Mouse (Mus musculus) kidney, postnatal 25 days (tissue): ENCODE measurements around the gene Spats2l.

Experiments
- DNase-seq, 2 experiments: peaks; one replicate each; pipeline ENCODE4 v3.0.0; 2021; ENCODE audit warnings: mixed read lengths in 2 of 2

Gene Spats2l

DNA sequence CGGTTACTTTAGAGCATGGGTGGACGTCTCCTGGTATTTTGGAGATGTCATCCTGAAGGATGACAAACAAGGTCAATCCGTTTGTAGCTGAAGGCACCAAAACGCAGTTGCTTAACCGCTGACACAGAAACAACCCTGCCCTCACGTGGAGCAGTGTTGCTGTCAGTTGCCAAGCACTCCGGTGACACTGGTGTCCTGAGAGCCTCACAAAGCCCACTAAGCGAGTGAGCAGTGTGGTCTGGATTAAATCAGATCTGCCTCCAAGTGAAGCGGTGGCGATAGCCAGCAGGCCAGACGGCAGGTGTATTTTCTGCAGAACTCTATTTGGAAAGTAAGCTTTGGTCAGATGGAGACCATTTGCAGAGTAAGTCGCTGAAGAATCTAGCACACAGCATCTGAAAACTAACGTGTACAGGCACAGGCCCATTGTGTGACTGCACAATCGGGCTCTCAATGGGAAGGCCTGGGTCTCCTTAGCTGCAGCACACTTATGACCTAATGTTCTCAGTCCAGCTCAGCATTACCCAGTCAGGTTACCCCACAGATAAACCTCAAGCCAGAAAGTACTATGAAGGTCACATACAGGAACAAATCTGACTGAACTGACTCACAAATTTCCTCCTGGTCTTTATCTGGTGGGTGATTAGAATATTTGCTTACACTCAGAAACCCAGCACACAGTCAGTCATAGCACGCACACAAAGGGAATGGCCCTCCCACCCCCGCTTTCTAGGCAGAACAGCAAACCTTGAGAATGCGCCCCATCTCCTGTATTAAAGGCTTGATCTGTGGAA is 51.2 kb downstream of the Spats2l start:
- DNase-seq: no peak

DNA sequence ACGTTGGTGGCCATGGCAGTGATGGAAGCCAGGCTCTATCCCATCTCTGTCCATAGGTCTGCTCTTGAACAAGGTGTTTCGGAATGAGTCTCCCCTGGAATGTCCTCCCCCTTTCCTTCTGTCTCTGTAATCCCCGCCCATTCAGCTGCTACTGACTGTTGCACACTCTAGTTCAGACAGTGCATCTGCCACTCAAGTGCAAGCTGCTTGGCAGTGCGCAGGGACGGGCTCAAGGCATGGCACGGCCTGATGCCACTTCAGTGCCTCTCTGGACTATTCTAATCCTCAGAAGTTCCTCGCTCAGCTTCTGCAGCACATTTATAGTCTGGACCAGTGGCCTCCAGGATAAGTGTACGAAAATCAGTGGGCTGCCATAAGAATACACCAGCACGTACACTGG is 52.3 kb downstream of the Spats2l start:
- DNase-seq: no peak

DNA sequence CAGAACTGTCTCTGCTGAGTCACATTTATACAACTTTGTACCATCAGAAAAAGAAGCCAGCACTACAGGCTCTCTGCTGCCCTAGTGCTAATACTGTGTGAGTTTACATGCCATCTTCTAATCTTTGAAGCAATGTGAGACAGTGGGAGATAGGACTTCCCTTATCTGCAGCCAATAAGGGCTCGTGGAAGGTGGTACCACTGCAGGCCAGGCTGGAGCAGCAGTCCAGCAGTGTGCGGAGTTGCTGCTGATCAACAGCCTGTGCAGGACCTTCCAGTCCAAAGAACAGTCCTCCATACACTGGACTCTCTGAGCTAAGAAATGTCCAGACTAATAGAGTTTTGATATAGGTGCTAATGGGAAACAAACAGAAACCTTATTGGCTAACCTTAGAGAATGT is 59.2 kb downstream of the Spats2l start:
- no peak for DNase-seq

DNA sequence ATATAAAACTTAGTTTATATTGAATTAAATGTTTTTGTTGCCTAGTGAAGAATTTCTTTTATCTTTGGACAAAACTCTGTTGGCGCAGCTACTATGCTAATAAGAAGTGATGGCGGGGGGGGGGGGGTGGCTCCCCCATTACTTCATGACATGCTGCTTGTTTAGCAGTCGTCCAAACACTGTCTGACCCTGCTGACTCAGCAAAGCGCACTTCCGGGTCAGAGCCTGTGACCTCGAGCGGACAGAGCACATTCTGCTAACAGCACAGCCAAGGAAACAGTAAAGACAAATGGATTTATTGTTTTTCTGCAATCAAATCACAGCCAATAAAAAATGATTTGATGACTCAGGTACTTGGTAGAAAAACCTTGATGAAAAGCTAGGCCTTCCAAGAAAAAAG is 61.2 kb downstream of the Spats2l start:
- DNase-seq: peak; percentile 47 to 70

DNA sequence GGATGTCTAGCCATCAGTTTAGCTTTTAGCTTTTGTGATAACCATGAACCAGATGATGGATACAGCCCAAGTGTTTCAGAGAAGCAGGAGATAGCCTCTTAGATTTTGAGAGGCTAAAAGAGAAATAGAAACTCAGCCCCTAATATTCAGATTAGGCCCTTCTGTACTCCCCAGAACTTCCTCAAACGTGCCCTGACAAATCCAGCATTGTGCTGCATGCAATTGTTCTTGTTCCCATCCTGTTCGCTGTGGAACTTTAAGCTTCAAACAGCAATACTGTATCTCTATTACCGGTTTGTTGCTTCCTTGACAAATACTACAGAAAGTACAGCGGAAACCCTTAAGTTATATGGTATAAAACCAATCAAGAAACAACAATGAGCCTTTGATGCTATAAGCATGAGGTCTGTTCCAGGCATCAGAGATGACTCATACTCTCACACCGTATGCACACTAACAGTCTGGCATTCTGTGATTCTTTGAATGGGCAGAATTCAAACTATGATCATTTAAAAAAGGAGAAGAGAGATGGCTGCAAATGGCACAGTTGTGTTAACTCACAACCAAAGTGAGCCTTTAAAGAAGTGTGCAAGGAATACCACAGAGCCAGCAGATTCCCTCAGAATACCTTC is 62.8 kb downstream of the Spats2l start:
- DNase-seq: no peak

DNA sequence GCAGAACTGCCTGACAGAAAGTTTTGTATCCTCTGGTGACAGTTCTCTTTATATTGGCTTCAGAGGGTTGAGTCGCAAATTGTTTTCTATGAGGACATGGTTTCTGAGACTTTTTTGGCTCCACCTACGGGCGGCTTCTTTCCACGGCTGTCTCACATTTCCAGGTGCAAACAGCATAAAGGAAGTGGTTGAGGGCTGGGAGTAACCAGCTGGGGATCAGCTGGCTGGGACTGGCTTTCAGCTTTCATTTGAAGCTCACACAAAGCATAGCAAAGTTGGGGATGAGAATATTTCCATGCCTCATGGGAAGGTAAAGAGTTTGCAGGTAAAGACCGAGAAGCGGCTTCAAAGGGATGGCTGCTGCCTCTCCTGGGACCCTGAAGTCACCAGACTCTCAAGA is 65.9 kb downstream of the Spats2l start:
- no peak for DNase-seq

DNA sequence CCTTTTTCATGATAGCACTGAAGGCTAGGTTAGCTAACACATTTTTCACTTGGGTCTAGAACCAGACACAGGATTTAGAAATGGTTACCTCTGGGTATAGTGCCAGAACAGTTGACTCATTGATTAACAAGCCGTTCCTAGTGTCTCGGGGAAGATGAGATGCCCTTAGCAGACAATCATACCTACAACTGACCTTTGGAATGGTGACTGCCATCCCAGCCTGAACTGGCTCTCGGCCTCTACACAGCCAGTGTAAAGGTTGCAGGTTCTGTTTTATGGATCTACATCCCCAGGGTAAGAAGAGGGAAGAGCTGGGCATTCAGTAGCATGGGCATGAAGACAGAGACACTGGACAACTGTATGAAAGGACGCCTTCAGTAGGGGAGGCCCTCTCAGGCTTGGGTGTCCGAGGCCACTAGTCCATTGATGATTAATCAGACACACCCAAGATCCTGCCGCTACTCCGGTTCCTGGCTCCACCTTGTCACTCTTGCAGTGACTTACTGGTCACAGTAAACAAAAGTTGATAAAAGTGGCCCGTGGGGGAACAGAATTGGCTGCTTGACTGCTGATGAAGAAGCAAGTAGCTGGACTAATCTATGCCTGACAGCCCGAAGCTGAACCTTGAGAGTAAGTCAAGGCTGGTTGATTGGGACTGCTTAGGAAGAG is 71.2 kb downstream of the Spats2l start:
- peak in 1 of 2 experiments; percentile 6 for DNase-seq

DNA sequence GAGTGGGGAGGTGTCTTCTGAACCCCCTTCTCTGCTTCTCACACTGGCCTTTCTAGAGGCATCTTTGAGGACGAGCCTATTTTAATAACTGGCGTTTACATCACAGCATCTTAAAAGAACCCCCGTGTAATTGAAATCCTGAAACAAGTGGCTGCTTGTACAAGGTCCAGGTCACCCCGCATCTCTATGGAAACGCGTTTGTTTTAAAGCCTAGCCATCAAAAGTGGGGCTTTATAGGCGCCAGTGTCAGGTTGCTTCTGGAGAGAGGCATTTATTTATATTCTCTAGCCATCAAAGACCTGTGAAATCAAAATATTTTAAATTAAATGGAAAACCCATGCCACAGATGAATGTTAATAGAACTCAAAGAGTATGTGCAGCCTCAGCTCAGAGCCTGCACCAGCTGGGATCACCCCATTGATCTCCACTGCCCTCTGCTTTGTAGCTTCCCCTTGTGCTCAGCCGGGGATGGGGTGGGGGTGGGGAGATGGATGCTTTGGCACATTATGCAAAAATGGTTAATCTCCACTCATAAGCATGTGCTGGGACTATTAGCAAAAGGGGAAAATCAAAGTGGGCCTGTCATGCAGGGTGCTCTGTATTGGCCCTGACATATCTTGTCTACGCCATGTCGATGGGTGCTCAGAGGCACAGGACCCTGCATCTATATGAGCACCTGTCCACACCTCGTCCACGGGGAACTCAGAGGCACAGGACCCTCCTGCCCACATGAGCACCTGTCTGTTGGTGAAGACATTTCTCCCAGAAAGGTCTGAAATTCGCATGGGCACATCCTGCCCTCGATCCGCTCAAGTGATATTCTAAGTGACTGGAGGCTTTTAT is 73.1 kb downstream of the Spats2l start:
- no peak for DNase-seq

DNA sequence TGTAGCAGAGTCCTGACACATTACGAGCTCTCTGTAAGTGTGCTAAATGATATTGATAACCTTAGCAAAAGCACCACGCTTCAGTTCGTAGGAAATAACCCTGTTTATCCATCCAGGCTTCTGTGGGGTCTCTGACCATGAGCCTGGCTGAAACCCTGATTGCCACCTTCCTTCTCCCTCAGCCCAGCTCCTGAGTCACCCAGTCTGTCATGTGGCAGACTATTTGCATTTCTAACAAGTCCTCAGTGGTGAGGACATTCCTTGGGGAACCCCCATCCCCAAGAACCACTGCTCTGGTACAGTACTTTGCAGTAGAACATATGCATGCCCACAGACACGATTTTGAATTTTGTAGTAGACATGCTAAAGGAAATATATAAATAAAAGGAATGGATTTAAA is 75.1 kb downstream of the Spats2l start:
- DNase-seq: no peak

DNA sequence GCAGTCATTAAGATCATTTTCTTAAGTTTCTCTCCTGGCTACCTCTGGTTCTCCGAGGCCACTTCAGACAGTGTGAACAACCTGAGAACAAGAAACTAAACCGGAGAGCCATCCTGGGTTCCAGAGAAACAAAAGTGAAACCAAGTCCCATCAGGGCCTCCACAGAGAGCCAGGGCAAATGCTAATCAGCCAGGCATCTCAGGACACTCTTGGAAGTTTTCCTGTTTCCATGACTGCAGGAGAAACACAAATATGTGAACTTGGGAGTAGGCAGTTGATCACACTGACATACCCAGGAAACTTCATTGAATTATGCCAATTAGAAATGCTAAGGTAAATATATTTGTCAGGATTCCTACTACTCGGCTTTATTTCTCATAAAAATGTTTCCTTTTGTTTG is 76.0 kb downstream of the Spats2l start:
- peak; percentile 48 to 67 for DNase-seq

DNA sequence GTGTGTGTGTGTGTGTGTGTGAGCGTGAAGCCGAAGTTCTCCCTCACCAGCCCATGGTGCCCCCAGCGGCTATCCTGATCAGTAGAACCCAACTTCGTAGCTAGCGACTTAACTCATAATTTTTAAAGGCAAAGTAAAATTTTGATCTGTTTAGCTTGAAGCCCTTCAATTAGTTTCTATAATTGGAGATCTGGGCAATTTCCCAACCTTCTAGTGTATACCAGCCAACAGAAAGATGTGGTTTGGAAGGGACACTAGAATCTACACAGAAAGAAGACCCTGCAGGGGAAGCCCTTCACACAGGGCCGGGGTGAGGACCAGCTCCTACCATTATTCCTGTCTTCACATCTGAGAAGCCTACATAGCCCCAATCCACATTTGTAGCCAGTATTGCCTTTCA is 77.9 kb downstream of the Spats2l start:
- no peak for DNase-seq

DNA sequence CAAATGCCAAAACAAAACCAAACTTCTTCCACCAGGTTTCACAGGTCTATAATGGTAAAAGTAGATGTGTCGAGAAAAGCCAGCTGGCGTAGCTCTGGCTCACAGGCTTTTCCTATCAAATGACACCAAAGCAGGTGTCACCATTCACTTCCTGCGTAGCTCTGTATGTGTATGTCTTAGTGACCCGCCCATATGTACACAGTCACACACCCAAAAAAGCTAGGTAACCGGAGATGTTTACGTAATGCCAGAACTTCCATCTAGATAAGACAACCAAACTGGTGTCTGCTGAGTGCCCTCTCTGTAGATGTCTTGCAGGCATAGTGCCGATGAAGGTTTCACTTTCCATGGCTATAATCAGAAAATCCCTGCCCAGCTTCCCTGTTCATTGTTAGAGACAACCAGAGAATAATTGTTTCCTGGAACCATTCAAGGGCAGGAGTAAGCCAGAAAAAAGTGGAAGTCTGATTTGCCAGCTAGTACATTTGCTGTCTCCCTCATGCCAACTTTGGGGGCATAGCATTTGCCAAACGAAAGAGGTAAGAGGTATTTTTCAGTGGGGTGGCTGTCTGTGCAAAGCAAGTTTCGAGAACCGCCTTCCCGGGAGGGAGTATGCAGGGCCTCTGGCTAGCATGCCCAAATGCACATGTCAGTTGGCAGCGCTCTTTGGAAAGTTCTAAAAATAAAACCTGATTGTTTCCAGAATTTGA is 78.8 kb downstream of the Spats2l start:
- DNase-seq: peak in 1 of 2 experiments; percentile 21

DNA sequence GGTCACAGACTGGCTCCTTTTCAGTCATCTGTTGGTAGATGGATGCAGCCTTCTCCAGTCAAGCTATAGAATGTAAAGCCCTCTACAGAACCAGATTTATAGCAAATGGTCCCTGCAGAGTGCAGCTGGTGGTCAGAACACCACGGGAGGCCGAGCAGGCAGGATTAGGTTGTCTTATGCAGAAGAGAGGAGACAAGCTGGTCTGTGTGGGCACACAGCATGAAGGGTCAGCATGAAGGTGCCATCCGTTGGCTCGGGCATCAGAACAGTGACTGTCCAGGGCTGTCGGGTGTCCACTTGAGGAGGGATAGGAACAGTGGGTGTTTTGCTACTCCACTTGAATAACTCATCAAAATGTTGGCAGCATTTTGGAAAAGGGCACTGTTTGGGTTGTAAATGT is 83.8 kb downstream of the Spats2l start:
- no peak for DNase-seq

DNA sequence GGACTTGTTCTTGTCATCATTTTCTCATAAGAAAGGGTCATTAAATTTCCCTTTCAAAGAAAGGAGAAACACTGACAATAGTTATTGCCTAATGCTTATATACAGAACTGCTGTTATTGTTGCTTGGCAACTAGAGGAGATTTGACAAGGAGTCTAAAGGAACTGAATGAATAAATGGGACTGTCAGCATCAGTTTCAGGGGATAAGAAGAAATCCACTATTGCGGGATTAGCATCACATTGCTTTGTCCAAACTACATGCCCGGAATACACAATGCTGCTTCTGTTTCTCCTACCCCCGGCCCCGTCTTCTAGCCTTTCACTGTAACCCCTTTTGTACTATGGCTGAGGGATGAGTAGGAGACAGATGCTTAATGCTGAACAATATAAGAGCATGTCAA is 88.1 kb downstream of the Spats2l start:
- no peak for DNase-seq

DNA sequence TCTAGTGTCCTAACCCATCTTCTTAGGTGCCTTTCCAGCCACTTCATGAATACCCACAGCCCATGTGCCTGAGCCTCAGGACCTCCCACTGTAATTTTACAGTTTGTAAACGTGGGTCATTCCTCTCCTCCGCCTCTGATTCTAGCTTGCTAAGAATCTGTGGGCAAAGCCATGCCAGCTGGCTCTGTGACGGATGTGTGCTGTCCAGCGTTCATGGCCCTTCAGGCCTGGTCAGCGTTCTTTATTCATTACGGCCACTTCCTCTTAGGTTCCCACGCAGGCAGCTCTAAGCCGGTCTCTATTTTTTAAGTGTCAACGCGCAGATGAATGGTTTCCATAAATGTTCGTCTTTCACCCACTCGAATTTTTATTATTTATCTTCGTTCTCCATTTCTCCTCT is 94.7 kb downstream of the Spats2l start:
- peak in 1 of 2 experiments; percentile 22 for DNase-seq

DNA sequence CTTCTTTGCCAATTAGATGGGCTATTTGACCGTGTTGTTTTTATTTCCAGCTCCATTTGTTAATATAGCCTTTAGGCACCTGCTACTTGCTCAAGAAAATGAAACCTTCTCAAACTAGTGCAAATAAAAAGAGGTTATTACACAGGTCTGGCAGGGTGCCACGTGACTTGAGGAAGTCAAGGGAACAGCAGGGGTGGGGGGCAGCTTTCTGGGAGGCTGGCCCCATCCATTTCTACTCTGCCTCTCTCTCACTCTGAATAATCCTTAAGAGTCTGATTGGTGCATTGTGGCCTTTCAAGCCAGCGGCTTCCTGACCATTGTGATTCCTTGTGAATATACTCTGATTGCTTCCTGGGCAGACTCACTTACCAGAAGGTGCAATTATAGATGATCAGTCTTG is 98.0 kb downstream of the Spats2l start:
- DNase-seq: peak in 1 of 2 experiments; percentile 34

DNA sequence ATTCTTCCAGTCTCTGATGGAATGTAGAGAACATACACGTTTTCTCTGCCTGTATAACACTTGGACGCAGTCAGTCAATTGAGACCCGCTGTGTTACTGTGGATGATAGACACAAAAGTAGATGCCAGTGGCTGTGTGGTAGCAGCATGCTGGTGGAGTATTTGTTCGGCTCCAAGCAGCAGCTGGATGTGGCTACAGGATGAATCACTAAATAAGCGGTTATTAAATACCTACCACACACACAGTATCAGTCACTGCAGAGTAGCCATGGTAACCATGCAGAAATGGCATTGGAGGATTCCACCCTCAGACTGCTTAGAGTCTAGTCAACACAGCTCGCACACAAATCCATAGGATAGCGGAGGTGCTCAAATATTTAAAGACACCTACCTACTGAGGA is 100.0 kb downstream of the Spats2l start:
- no peak for DNase-seq

DNA sequence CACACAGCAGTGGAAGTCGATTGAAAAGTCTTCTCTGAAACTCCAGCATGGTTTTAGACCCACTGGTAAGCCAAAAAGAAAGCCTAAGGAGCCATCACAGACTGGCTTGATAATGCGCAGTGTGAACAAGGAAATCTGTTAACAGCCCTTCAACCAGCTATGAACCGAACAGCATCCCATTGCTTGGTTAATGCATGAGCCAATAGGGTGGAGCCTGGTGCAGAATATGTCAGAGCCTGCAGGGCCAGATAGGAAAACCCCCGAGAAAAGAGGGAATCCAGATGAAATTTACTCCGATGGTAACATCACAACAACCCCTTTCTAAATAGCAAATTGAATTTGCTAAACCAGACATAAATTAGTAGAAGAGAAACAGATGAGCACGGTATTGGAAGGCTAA is 101.1 kb downstream of the Spats2l start:
- no peak for DNase-seq

DNA sequence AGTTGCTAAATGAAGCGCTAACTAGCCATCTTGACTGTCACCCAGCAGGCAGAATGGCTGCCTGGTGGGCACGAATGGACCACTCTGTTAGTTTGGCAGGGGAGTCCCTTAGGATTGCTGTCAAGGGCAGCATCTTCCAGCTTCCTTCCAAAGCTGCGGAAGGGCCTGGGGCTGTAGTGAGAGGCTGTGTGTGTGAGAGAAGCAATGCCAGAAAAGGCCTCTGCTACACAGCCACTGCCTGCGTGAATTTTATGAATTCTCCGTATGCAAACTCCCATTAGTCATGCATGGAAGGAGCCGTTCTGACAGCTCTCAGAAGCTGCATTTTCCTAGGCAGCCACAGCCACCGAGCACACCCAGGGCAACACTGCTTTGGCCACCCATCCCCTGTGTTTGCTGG is 101.5 kb downstream of the Spats2l start:
- no peak for DNase-seq

DNA sequence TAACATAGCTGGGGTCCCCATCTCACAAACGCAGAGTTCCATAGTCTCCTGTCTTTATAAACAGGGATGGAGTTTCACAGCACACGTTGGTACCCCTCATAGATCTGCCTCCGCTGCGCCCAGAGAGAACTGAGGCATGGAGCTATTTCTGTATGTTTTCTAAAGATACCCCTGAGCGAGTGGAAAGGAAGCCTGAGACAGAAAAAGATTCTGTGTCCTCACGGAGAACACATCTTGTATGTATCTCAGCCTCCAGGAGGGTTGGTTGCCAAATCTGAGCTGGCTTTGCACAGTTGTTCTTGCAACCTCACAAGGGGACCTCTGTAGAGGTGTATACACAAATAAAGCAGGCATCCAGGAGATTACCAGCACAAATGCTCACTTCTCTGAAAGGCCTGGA is 105.0 kb downstream of the Spats2l start:
- DNase-seq: no peak

DNA sequence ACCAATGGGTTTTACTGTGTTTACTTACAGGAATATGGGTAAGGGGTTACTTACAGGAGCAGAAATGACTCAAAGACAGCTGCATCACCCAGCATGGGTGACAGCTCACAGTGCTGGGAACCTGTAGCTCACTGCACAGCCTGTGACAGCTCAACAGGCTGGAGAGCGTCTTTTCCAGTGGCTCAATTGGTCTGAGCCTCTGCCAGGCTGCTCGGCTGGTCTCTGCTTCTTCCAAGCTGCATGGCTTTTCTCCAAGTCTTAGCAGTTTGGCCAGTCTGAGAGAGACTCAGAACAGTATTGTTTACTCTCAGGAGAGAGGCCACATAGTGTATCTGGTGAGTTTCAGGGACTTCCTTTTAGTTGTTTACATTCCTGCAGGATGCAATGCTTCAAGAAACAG is 110.9 kb downstream of the Spats2l start:
- DNase-seq: no peak

DNA sequence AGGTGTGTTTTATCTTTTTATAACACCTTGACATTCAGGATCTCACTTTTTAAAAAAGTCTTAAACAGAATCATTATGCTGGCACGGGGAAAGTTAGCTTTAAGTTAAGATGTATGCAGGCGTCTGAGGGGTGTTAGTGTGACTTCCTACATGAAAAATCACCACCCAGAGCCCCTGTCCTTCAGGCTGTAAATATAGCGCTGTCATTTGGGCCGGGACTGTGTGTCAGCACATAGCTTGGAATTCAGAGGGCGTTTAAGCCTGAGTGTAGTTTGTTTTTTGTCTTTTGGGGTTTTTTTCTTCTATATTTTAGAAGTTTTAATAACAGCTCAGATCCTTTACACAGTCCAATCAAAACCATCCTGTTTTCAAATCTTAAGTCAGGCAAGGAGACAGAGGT is 115.8 kb downstream of the Spats2l start:
- no peak for DNase-seq
